Mouse (Mus musculus) heart, embryonic 16.5 days (tissue): ENCODE data around the gene Galr2. TPM values are rescaled to one million over a fixed set of nuclear protein-coding genes. Genes with fewer than 3 reads are reported as not detected.
"Not testable (repeated sequence)": the region's sequence is repeated elsewhere in the genome, so short reads cannot be mapped to it uniquely, and the experiment has no call there.

Source experiments
- ATAC-seq: fragments of 200-750 bp; cut with Nextera tagmentation; replicated peaks from 2 replicates; pipeline ENCODE4 v1.8.0; 2017; ENCODE audit warnings: moderate number of reproducible peaks; ENCODE audit not compliant: insufficient read depth, low FRiP score; ENCODE audit errors: extremely low read depth
- H3K27ac ChIP-seq: fragments of 300-500 bp; sonication (generic); 2 replicates; pipeline ENCODE4 v1.5.1; 2014; ENCODE audit warnings: mild to moderate bottlenecking, low read length, control low read depth, moderate library complexity
- H3K27me3 ChIP-seq: fragments of 300-500 bp; sonication (generic); 2 replicates; pipeline ENCODE4 v1.6.1; 2014; ENCODE audit warnings: low read length, mixed read lengths; ENCODE audit not compliant: control insufficient read depth, insufficient read depth
- H3K36me3 ChIP-seq: fragments of 300-500 bp; sonication (generic); 2 replicates; pipeline ENCODE4 v1.6.1; 2014; ENCODE audit not compliant: control insufficient read depth, insufficient read depth
- H3K4me1 ChIP-seq: fragments of 300-500 bp; sonication (generic); 2 replicates; pipeline ENCODE4 v1.6.1; 2014; ENCODE audit warnings: low read length, mixed read lengths; ENCODE audit not compliant: control insufficient read depth, insufficient read depth
- H3K4me2 ChIP-seq: fragments of 300-500 bp; sonication (generic); 2 replicates; pipeline ENCODE4 v1.6.1; 2014; ENCODE audit warnings: low read depth, mild to moderate bottlenecking, control low read depth, low read length
- H3K4me3 ChIP-seq: fragments of 300-500 bp; sonication (generic); 2 replicates; pipeline ENCODE4 v1.5.1; 2014; ENCODE audit warnings: mild to moderate bottlenecking, control low read depth, low read length
- H3K9ac ChIP-seq: fragments of 300-500 bp; sonication (generic); 2 replicates; pipeline ENCODE4 v1.6.1; 2014; ENCODE audit warnings: low read length, control low read depth
- H3K9me3 ChIP-seq: fragments of 300-500 bp; sonication (generic); replicated peaks from 2 replicates; pipeline ENCODE4 v1.6.1; 2016; ENCODE audit warnings: low read length; ENCODE audit not compliant: control insufficient read depth
- WGBS: fragments of 180-500 bp; shearing (Covaris S2); extraction: QIAGEN DNeasy Blood & Tissue Kit; methylation state at CpG from one replicate; pipeline ENCODE4 v1.1.7; 2014; 5-methylcytosine and 5-hydroxymethylcytosine counted together
- polyA plus RNA-seq: library from polyadenylated mRNA; unstranded; fragments of >200 nt; fragmentation: Nextera tagmentation; extraction: Ambion mirVana; gene quantifications from 2 replicates; pipeline ENCODE4 v1.2.1, GENCODE M21; 2015

Galr2 gene
- polyA plus RNA-seq, 1 experiment from 2014 or later: 0.11 TPM

DNA sequence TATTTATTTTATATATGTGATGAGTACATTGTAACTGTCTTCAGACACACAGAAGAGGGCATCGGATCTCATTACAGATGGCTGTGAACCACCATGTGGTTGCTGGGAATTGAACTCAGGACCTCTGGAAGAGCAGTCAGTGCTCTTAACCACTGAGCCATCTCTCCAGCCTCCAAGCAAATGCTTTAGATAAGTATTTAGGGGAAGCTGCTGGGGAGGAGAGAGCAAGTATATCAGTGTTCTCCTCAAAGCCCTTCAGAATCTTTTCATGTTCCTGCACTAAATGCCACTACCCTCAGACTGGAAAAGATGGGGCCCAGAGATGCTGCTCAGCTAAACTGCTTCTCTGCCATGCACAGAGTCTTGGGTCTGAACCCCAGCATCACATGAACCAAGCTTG is 3.6 kb upstream of the Galr2 start:
- not testable (repeated sequence) for H3K27ac ChIP-seq, H3K4me3 ChIP-seq, H3K36me3 ChIP-seq, H3K9ac ChIP-seq, ATAC-seq, H3K4me2 ChIP-seq, H3K9me3 ChIP-seq
- Histone ChIP-seq H3K4me1 (peaks cover 21% of the 10 kb centered on the region), H3K27me3 (peaks cover 26% of the 10 kb centered on the region)
- 87% methylated on average over 1 of the region's 1 CpGs for WGBS

DNA sequence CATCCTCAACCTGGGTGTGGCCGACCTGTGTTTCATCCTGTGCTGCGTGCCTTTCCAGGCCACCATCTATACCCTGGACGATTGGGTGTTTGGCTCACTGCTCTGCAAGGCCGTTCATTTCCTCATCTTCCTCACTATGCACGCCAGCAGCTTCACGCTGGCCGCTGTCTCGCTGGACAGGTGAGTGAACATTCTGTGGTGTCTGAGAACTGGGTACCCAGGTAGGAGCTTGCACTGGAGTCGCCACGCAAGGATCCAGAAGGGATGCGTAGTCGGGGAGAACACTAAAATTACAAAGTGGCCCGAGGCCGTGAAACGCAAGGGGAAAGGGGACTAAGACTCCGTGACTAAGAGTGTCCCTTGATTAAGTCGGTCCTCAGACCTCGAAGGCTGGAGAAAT is 932 bp downstream of the Galr2 start:
- Histone ChIP-seq H3K9me3 (no peaks in the 10 kb centered on the region), H3K27ac (no peak overlapping the region), H3K36me3 (no peaks in the 10 kb centered on the region), H3K9ac (peak overlapping the region; percentile 32), H3K27me3 (peaks cover 55% of the 10 kb centered on the region), H3K4me2 (peak overlapping the region; percentile 65), H3K4me3 (peak overlapping the region; percentile 46), H3K4me1 (peaks cover 8% of the 10 kb centered on the region)
- WGBS: 4% methylated on average over 18 of the region's 18 CpGs
- ATAC-seq: no peak

DNA sequence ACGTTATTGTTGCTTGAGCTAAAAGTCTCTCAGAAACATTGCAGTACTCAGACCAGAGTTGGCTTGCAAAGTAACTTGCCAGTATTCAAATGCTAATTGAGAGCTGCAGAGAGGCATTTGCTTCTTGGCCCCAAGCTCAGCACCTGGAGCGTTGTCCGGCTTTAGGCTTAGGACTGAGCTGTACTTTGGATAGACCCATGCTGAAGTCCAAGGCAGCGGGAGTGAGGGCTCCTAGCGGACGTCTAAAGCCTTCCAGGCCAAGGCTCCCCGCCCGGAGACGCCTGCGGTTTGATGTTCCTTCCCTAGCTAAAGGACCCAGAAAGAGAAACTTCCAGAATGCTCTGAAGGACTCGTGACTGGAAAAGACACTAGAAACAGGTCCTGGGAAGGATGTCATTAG is 1.4 kb downstream of the Galr2 start:
- H3K4me3 ChIP-seq: peak overlapping the region; percentile 46
- no peak overlapping the region for H3K27ac ChIP-seq
- no peaks in the 10 kb centered on the region for H3K36me3 ChIP-seq
- H3K4me1 ChIP-seq: peaks cover 8% of the 10 kb centered on the region
- H3K4me2 ChIP-seq: no peak overlapping the region; the same call in 1 of the 2 replicates
- H3K9me3 ChIP-seq: no peaks in the 10 kb centered on the region
- ATAC-seq: no peak
- H3K9ac ChIP-seq: no peak overlapping the region
- peaks cover 55% of the 10 kb centered on the region for H3K27me3 ChIP-seq
- WGBS: 2% methylated on average over 11 of the region's 11 CpGs

DNA sequence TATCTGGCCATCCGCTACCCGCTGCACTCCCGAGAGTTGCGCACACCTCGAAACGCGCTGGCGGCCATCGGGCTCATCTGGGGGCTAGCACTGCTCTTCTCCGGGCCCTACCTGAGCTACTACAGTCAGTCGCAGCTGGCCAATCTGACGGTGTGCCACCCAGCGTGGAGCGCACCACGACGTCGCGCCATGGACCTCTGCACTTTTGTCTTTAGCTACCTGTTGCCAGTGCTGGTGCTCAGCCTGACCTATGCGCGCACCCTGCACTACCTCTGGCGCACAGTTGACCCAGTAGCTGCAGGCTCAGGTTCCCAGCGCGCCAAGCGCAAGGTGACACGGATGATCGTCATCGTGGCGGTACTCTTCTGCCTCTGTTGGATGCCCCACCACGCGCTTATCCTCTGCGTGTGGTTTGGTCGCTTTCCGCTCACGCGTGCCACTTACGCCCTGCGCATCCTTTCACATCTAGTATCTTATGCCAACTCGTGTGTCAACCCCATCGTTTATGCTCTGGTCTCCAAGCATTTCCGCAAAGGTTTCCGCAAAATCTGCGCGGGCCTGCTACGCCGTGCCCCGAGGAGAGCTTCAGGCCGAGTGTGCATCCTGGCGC is 2.3 kb downstream of the Galr2 start:
- Histone ChIP-seq H3K4me2 (no peak overlapping the region), H3K27ac (no peak overlapping the region), H3K27me3 (peaks cover 55% of the 10 kb centered on the region), H3K36me3 (0 out of 2 replicates have a peak, but pooled peaks cover under 1% of the 10 kb centered on the region), H3K9ac (no peak overlapping the region), H3K4me1 (peaks cover 8% of the 10 kb centered on the region), H3K4me3 (no peak overlapping the region), H3K9me3 (no peaks in the 10 kb centered on the region)
- no peak for ATAC-seq
- 10% methylated on average over 48 of the region's 48 CpGs for WGBS

DNA sequence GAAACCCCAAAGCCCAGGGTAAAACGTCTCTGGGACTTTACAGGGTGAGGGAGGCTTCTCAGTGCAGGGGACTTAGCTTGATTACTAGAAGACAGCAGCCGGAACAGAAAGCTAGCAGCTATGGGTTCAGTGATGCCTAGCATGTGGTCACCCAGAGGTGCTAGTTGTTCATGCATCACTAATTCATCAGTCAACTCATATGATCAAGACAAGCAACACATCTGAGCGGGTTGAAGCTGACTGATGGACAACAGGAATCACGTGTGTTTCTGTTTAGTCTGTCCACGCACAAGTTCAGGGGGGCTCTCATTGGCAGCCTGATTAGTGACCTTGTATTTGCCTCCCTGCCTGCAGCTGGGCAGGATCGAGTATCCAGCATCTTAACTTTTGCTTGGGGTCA is 3.2 kb downstream of the Galr2 start:
- Histone ChIP-seq H3K4me2 (no peak overlapping the region), H3K4me1 (peaks cover 8% of the 10 kb centered on the region), H3K27ac (no peak overlapping the region), H3K4me3 (no peak overlapping the region), H3K36me3 (peaks cover 8% of the 10 kb centered on the region; the same call in 1 of the 2 replicates), H3K9me3 (no peaks in the 10 kb centered on the region), H3K27me3 (peaks cover 55% of the 10 kb centered on the region), H3K9ac (no peak overlapping the region)
- WGBS: 53% methylated on average over 6 of the region's 6 CpGs
- ATAC-seq: no peak

DNA sequence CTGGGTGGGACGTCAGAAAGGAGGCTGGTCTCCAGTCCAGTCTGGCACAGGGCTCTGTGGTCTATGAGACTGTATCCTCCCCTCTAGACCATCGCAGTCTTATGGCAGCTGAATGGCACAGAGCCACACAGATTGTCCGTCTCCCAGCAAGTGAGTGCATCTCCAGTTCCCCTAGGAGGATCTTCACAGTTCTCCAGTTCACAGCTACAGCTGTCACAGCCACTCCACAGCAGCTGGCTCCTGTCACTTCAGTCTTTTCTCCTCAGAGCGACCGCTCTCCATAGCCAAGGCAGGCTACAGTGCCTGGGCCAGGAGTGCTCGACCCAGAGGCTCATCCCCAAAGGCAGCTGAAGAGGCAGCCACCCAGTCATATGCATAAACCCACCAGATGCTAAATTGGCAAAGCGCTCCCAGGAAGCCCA is 5.0 kb downstream of the Galr2 start:
- Histone ChIP-seq H3K4me1 (peaks cover 8% of the 10 kb centered on the region), H3K4me3 (no peak overlapping the region), H3K9ac (no peak overlapping the region), H3K36me3 (peaks cover 14% of the 10 kb centered on the region; the same call in 1 of the 2 replicates), H3K27ac (no peak overlapping the region), H3K4me2 (no peak overlapping the region), H3K9me3 (no peaks in the 10 kb centered on the region), H3K27me3 (peaks cover 44% of the 10 kb centered on the region)
- no peak for ATAC-seq
- WGBS: 53% methylated on average over 7 of the region's 7 CpGs

DNA sequence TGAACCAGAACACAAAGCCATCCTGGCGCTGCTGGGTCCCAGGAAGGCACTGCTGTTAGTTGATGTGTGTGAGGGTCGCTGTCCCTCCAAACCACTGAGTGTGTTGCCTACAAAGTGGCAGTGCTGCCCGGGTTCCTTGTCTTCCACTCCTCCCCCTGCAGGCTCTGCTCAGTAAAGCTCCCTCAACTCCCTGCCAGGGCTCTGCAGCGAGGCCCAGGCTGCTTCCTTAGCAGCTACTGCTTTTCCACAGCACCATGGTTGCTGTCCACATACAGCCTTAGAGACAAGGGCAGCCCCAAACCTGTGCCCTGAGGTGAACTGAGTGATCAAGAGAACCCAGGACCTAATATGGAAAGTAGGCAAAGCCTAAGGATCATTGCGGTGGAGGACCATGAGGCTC is 6.6 kb downstream of the Galr2 start:
- Histone ChIP-seq H3K4me1 (peaks cover 4% of the 10 kb centered on the region; the same call in 1 of the 2 replicates), H3K36me3 (peaks cover 18% of the 10 kb centered on the region; the same call in 1 of the 2 replicates), H3K9ac (no peak overlapping the region), H3K27ac (no peak overlapping the region), H3K4me3 (no peak overlapping the region), H3K9me3 (no peaks in the 10 kb centered on the region), H3K4me2 (no peak overlapping the region), H3K27me3 (peaks cover 28% of the 10 kb centered on the region)
- ATAC-seq: no peak
- WGBS: 81% methylated on average over 5 of the region's 5 CpGs

DNA sequence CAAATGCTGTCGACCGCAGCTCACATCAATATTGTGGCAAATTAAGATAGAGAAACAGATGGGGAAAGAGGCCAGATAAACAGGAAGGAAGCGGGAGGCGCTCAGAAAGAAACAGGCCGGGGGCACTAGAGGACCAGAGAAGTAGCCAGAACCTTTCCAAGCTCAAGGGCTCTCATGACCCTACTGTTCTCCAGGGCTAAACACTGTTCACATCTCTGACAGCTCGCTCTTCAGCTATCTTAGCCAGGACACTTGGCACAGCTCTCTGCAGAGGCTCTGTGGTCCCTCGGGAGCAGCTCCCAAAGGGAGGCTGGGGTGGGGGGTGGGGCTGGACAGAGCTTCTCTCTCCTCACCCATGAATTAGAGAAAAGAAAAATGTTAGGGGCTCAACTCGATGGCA is 9.8 kb downstream of the Galr2 start:
- Histone ChIP-seq H3K4me1 (peaks cover 4% of the 10 kb centered on the region; the same call in 1 of the 2 replicates), H3K9ac (no peak overlapping the region), H3K9me3 (no peaks in the 10 kb centered on the region), H3K4me3 (no peak overlapping the region), H3K27me3 (no peaks in the 10 kb centered on the region), H3K4me2 (no peak overlapping the region), H3K27ac (no peak overlapping the region), H3K36me3 (peaks cover 18% of the 10 kb centered on the region; the same call in 1 of the 2 replicates)
- no peak for ATAC-seq
- 45% methylated on average over 8 of the region's 8 CpGs for WGBS

DNA sequence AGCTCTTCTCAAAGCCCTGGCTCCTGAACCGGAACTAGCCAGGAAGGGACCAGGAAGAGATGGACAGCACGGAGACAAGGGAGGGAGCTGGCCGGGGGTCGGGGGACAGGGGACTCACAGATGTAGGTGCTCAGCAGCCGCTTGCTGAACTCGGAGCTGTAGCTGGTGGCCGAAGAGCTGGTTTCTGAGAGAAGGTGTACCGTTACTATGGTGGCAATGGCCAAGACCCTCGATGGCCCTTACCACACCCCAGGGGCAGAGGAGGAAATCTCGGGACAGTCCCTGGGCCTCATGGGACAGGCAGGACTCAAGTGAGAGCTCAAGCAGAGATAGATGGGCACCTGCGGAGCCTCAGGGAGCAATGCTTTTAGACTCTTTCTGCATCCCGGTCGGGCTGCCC is 11.7 kb downstream of the Galr2 start:
- H3K4me2 ChIP-seq: no peak overlapping the region
- no peak overlapping the region for H3K27ac ChIP-seq
- no peaks in the 10 kb centered on the region for H3K27me3 ChIP-seq
- ATAC-seq: no peak
- no peak overlapping the region for H3K4me3 ChIP-seq
- no peak overlapping the region for H3K9ac ChIP-seq
- WGBS: 90% methylated on average over 13 of the region's 13 CpGs
- peaks cover 18% of the 10 kb centered on the region for H3K36me3 ChIP-seq
- H3K4me1 ChIP-seq: peaks cover 4% of the 10 kb centered on the region; the same call in 1 of the 2 replicates
- H3K9me3 ChIP-seq: no peaks in the 10 kb centered on the region
